In genomic region chr7:95558589-95558988, GRCm38 (mm10) we compare ENCODE assay signal across 28 mouse cellular contexts.
"Had no signal": no experiment of that assay in that cellular context is flagged by ENCODE, and none has a peak within 500 bp of the region (broad histone marks: within the 10 kb centered on the region; RNA-seq: fewer than 3 reads in every experiment).

No protein-coding gene starts in this region.

- DNase-seq: cerebellum, adult 8-10 months; cerebellum, adult 9-10 months; cerebellum, adult 9-11 months; cerebellum, postnatal 10 days; cerebellum, postnatal 14 days; cerebellum, postnatal 25 days; cerebellum, postnatal 36 days; embryo, embryonic 11 days; forebrain, postnatal 0 days; gastrocnemius, adult 2 months; gastrocnemius, postnatal 10 days; gastrocnemius, postnatal 14 days; gastrocnemius, postnatal 25 days; gastrocnemius, postnatal 36 days; heart, adult 11 months; heart, adult 18-20 months; heart, adult 2 months had no signal

- H3K4me2 ChIP-seq: embryonic facial prominence, embryonic 12.5 days; embryonic facial prominence, embryonic 13.5 days; embryonic facial prominence, embryonic 15.5 days; forebrain, embryonic 12.5 days; forebrain, embryonic 13.5 days; forebrain, embryonic 15.5 days had no signal

- H3K27me3 ChIP-seq: embryonic facial prominence, embryonic 12.5 days; embryonic facial prominence, embryonic 13.5 days; embryonic facial prominence, embryonic 15.5 days; forebrain, embryonic 12.5 days; forebrain, embryonic 13.5 days; forebrain, embryonic 15.5 days had no signal

- H3K4me3 ChIP-seq: embryonic facial prominence, embryonic 10.5 days; embryonic facial prominence, embryonic 12.5 days; embryonic facial prominence, embryonic 13.5 days; embryonic facial prominence, embryonic 15.5 days; erythroblast, embryonic 14.5 days; forebrain, embryonic 10.5 days; forebrain, embryonic 12.5 days; forebrain, embryonic 13.5 days; forebrain, embryonic 15.5 days; gastrocnemius, adult 2 months; heart, adult 2 months had no signal

- H3K27ac ChIP-seq: embryonic facial prominence, embryonic 10.5 days; embryonic facial prominence, embryonic 12.5 days; embryonic facial prominence, embryonic 13.5 days; embryonic facial prominence, embryonic 15.5 days; forebrain, embryonic 10.5 days; forebrain, embryonic 12.5 days; forebrain, embryonic 13.5 days; forebrain, embryonic 15.5 days; gastrocnemius, adult 2 months; heart, adult 2 months had no signal

- ATAC-seq: forebrain, embryonic 13.5 days; forebrain, embryonic 14.5 days; forebrain, embryonic 15.5 days; forebrain, embryonic 16.5 days; forebrain, postnatal 0 days had no signal

- H3K36me3 ChIP-seq: embryonic facial prominence, embryonic 10.5 days; embryonic facial prominence, embryonic 12.5 days; embryonic facial prominence, embryonic 13.5 days; embryonic facial prominence, embryonic 15.5 days; forebrain, embryonic 10.5 days; forebrain, embryonic 12.5 days; forebrain, embryonic 15.5 days had no signal

- H3K4me1 ChIP-seq: embryonic facial prominence, embryonic 10.5 days; embryonic facial prominence, embryonic 12.5 days; embryonic facial prominence, embryonic 15.5 days; forebrain, embryonic 15.5 days had no signal

- H3K9me3 ChIP-seq: embryonic facial prominence, embryonic 10.5 days; embryonic facial prominence, embryonic 12.5 days; embryonic facial prominence, embryonic 13.5 days; embryonic facial prominence, embryonic 15.5 days; forebrain, embryonic 10.5 days; forebrain, embryonic 12.5 days; forebrain, embryonic 13.5 days; forebrain, embryonic 15.5 days had no signal

- H3K9ac ChIP-seq: embryonic facial prominence, embryonic 12.5 days; embryonic facial prominence, embryonic 13.5 days; embryonic facial prominence, embryonic 15.5 days; forebrain, embryonic 12.5 days; forebrain, embryonic 13.5 days; forebrain, embryonic 15.5 days; forebrain, postnatal 0 days had no signal
